Mouse (Mus musculus) thymus, adult 18-20 months (tissue): ENCODE measurements around the gene Rhcg.

Experiments
- DNase-seq, 2 experiments: peaks; one replicate each; pipeline ENCODE4 v3.0.0; 2022; ENCODE audit warnings: mixed read lengths in 2 of 2

The Rhcg gene

GRCm38 (mm10) chr7:79548893-79549555 is 68.4 kb downstream of the Rhcg start:
- no peak for DNase-seq

GRCm38 (mm10) chr7:79547092-79547491 is 70.4 kb downstream of the Rhcg start:
- DNase-seq: peak; percentile 21 to 31

DNA sequence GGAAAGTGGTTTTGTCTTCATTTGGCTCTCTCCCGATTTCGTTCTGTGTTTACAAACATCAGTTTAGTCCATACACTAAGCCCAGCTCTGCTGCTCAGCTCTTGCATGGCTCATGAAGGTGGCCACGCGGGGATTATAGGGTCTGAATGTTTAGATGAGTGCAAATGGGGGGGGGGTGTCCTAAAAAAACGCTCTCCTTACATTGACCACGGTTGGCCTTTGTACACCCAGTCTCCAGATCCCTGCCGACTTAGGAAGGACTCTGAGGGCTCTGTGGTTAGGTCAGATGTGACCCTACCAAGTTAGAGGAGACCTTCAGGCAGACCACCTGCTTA is 72.4 kb downstream of the Rhcg start:
- no peak for DNase-seq

GRCm38 (mm10) chr7:79544281-79545065 is 73.0 kb downstream of the Rhcg start:
- no peak for DNase-seq
